Mouse (Mus musculus): ENCODE results near the gene Arih2.
A peak's percentile ranks its signal among the peaks of the same experiment; 100 is the strongest.
"Not testable (repeated sequence)": the region's sequence is repeated elsewhere in the genome, so short reads cannot be mapped to it uniquely, and the experiment has no call there.

Gene Arih2

DNA sequence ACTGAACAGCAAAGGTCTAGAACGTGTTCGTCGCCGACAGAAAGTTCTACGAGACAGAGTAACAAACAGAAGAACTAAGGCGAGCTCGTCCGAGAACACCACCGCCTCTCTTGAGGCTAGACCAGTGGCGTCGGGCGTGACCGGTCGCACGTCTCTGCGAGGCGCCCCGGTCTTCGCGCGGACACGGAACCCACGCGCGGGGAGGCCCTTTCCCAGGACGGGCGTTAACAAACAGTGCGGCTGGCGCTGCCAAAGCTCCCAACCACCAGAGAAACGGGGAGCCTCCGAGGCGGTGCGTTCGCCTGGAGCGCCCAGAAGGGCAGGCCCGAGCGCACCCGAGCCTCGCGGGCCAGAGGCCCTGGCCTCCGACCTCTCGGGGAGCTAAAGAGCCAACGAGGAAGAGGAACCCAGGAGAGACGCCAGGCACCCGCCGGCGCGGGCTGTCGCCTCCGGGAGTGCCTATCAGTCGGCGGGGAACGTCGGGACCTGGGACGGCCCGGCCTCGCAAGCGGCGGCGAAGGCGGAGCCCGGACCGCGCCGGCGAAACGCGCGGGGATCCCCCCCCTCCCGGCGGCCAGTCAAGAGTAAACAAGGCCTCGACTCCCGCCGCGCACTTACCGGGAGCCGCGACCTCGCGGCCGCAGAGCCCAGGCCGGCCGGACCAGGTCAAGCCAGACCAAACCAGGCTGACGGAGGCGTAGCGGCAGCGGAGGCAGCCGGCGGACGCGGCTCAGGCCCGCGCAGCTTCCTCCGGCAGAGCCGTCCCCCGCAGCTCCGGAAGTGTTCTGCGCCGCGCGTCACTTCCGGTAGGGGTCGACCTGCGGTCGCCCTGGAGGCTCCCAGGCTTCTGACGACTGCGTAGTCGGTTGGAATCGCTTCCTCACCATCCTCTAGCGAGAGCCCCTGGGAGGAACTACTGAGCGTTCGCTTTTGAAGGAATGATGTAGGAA lies at the start of gene Arih2:
TSS of gene Arih2 (minus strand) at position 776 of the 950 bp plus-strand sequence.
- DNase-seq (ENCODE audit: low spot score) = peak; percentile 94

GRCm38 (mm10) chr9:108694533-108694932 lies 45.3 kb upstream of the Arih2 start:
- DNase-seq (ENCODE audit: low spot score) = no peak

DNA sequence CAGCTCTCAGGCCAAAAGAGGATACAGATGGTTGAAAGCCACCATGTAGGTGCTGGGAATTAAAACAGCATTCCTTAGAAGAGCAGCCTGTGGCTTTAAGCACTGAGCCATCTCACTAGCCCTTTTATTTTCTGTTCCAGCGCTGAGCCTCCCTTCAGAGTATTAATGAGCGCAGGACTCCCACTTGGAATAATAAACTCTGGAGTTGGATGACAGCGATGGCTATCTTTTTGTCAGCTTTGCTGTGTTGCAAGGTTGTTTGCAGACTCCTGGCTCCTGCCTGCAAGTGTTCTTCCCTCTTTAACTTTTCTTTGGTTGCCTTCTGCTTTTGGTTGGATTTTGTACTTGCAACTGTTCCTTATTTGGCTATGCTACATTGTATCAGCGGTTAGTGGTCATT lies 44.8 kb upstream of the Arih2 start:
- no peak for DNase-seq (ENCODE audit: low spot score)

GRCm38 (mm10) chr9:108692226-108693041 lies 43.2 kb upstream of the Arih2 start:
- peak; percentile 25 for DNase-seq (ENCODE audit: low spot score)

DNA sequence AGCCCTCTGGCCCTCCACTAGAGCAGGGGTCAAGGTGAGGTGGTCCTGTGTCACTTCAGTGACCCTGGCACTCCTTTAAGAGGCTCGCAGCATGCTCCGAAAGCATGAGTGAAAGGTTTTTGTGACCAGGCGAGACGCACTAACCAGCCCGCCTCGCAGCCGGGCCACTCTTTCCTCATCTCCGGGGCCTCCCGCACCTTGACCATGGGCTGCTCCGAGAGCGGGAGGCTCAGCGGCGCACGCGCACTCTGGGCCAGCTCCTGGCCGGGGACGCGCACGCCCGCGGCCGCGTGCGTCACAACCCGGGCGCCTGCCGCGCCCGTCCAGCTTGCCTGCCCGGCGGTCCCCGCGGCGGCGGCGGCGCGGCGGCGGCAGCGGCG lies 42.6 kb upstream of the Arih2 start:
- DNase-seq (ENCODE audit: low spot score) = peak; percentile 89

DNA sequence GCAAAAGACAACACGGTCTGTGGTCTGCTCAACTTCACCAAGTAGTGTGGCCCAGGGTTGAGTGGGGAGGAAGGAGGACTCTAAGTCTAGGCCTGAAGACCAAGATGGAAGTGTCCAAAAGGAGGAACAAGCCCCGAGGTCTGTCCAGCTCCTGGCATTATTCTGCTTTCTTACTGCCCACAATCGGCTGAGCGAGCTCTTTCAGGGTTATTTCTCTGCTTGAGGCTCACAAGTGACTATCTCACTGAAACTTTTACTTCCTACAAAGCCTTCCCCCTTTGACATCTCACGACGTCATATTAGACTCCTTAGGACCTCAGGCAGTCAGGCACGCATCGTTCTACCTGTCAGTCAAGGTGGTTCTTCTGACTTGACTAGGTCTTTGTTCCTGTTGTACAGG lies 42.2 kb upstream of the Arih2 start:
- peak; percentile 5 for DNase-seq (ENCODE audit: low spot score)

- DNase-seq (ENCODE audit: low spot score) = no peak
Measured at GRCm38 (mm10) chr9:108690914-108691313, 41.7 kb upstream of the Arih2 start.

GRCm38 (mm10) chr9:108689993-108690392 lies 40.8 kb upstream of the Arih2 start:
- DNase-seq (ENCODE audit: low spot score) = no peak

DNA sequence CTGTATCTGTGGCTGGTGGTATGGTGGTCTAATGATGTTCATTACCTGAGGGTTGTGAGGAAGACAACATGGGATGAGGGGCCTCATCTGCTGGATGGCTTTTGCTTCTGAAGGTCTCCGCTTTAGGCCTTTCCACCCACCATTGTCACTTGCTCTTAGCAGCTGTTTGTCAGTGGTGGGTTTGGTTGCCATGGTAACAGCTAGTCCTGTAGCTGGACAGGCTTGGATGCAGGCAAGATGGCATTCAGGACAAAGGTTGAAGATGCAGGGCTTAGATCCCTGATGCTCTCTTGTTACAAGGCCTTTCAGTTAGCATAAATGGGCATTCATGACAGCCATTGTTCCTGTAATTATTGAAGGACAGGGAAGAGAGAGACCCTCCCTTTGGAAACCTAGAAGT lies 39.9 kb upstream of the Arih2 start, which contains the start of gene Prkar2a:
TSS of gene Prkar2a (plus strand) at position 209 of the 400 bp plus-strand sequence.
- no peak for DNase-seq (ENCODE audit: low spot score)

- DNase-seq (ENCODE audit: low spot score) = peak; percentile 83
Measured at GRCm38 (mm10) chr9:108688451-108688850, 39.3 kb upstream of the Arih2 start.

DNA sequence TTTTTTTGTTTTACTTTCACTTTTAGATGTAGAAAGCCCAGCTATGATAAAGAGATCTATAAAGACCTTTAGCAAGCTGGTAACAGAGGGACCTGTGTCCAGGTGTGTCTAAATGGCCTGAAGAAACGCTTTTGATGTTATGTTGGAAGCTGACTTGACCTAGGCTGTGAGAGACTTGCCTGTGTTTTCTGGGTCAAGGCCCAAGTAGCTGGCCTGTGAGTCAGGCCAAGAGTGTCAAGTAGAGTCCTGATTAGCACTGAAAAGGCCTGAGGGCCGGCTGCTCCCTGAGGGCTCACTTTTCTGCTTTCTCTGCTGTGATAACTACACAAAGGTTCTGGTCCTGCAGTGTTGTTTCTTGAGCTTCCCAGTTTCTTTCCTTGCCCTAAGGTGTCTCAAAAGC lies 38.5 kb upstream of the Arih2 start:
- DNase-seq (ENCODE audit: low spot score) = peak; percentile 18

DNA sequence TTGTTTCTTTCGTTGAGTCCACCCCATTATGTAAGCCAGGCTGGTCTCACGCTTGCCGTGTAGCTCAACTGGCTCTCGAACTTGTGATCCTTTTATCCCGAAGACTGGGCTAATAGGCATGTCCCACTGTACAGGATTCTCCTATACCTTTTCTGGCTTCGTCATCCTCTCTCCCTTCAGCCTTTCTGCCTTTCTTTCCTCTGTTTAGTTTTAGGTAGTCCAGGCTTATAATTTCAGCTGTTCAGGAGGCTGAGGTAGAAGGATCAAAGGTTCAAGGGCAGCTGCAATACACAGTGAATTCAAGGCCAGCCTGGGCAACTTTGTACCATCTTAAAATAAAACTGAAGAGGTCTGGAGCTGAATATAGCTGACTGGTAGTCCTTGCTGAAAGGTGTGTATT lies 38.0 kb upstream of the Arih2 start:
- DNase-seq (ENCODE audit: low spot score) = no peak

GRCm38 (mm10) chr9:108686475-108686887 lies 37.3 kb upstream of the Arih2 start:
- DNase-seq (ENCODE audit: low spot score) = peak; percentile 58

DNA sequence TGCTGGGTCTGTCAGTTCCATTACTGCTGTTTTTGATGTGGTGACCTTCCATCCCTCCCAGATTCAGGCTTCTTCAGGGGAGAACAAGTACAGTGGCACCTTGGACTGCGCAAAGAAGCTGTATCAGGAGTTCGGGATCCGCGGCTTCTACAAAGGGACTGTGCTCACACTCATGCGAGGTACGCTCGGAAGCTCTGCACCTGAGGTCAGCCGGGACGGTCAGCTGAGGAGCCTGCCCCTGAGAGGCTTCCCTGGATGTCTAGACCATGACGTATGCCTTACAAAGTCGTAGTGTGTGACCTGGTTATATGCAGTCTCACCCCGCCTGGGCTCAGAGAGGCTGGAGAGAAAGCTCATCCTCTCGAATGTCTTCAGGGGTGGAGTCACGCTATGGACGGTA lies 30.8 kb upstream of the Arih2 start:
- no peak for DNase-seq (ENCODE audit: low spot score)

DNA sequence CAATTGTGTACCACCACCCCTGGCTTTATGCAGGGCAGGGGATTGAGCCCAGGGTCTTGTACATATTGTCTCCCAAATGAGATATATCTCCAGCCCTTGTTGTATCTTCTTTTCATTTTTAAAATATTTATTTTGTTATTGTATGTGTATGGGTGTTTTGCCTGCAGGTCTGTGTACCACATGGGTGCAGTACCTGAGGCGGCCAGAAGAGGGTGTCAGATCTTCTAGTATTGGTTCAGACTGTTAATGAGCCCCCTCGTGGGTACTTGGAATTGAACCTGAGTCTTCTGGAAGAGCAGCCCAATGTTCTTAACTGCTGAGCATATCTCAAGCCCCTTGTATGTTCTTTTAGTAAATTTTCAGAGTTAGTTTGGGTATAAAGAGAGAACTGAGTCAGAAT lies 24.0 kb upstream of the Arih2 start:
- no peak for DNase-seq (ENCODE audit: low spot score)

DNA sequence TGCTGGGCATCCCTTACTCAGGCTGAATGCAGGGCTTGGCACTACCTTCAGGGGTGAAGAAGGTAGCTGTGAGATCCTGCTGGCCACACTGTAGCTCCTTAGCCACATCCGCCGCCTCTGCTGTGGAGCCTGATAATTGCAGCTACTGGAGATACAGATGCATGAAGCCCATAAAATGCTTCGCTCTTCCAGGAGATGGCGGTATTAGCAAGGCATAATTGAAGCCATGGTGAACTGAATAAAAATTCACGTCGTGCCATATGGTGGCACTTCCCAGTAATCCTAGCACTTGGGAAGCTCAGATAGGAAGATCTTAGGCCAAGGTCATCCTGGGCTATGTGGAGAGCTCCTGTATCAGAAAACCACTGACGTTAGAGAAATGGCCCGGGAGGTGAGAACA lies 20.7 kb upstream of the Arih2 start:
- no peak for DNase-seq (ENCODE audit: low spot score)

DNA sequence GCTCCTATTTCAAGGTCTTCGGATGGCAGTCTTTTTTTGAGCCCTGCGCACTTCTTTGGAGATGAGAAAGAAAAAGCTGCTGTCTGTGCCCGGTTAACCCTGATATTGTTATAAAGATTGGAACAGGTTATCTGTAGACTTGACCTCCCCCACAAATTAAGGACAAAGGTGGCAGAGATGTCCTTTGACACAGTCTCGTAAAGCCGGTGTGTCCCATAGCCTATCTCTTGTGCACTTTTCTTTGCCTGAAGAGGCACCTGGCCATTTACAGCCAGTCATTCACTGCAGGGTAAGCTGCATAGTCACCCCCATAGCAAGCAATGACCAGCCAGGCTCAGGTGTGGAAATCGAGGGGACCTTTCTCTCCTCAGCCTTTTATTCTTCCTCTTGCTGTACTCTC lies 13.5 kb upstream of the Arih2 start:
- no peak for DNase-seq (ENCODE audit: low spot score)

GRCm38 (mm10) chr9:108661677-108662612 lies 12.8 kb upstream of the Arih2 start, which contains the start of gene Slc25a20:
TSS of gene Slc25a20 (plus strand) at chr9:108662088.
- DNase-seq (ENCODE audit: low spot score) = peak; percentile 91

- not testable (repeated sequence) for DNase-seq (ENCODE audit: low spot score)
Measured at GRCm38 (mm10) chr9:108655865-108656264, 6.7 kb upstream of the Arih2 start.

GRCm38 (mm10) chr9:108654566-108655464 lies 5.6 kb upstream of the Arih2 start:
- DNase-seq (ENCODE audit: low spot score) = no peak

Data from lung, postnatal 25 days (tissue).